Mouse (Mus musculus) forebrain, embryonic 10.5 days (tissue): ENCODE measurements around the gene Tpbgl. TPM values are rescaled to one million over a fixed set of nuclear protein-coding genes. Genes with fewer than 3 reads are reported as not detected.

Source experiments
- DNase-seq: peaks from one replicate; pipeline ENCODE4 v3.0.0-alpha.2; 2017; ENCODE audit warnings: low spot score; ENCODE audit errors: extremely low spot score
- H3K27ac ChIP-seq: fragments of 300-500 bp; sonication (generic); 2 replicates; pipeline ENCODE4 v1.5.1; 2016; ENCODE audit warnings: mild to moderate bottlenecking
- H3K27me3 ChIP-seq: fragments of 300-500 bp; sonication (generic); 2 replicates; pipeline ENCODE4 v1.6.1; 2016; ENCODE audit warnings: mild to moderate bottlenecking; ENCODE audit not compliant: poor library complexity, severe bottlenecking
- H3K36me3 ChIP-seq: fragments of 300-500 bp; sonication (generic); replicated peaks from 2 replicates; pipeline ENCODE4 v1.6.1; 2016; ENCODE audit warnings: mild to moderate bottlenecking, moderate library complexity
- H3K4me1 ChIP-seq: fragments of 300-500 bp; sonication (generic); 2 replicates; pipeline ENCODE4 v1.6.1; 2016
- H3K4me3 ChIP-seq: fragments of 300-500 bp; sonication (generic); 2 replicates; pipeline ENCODE4 v1.5.1; 2016; ENCODE audit warnings: mild to moderate bottlenecking, moderate library complexity
- H3K9me3 ChIP-seq: fragments of 300-500 bp; sonication (generic); 2 replicates; pipeline ENCODE4 v1.6.1; 2016; ENCODE audit warnings: mild to moderate bottlenecking, moderate library complexity
- WGBS: fragments of 180-500 bp; shearing (Covaris S2); methylation state at CpG from one replicate; pipeline ENCODE4 v1.1.7; 2016; 5-methylcytosine and 5-hydroxymethylcytosine counted together
- polyA plus RNA-seq: library from polyadenylated mRNA; unstranded; fragments of >200 nt; fragmentation: Nextera tagmentation; extraction: Ambion mirVana; gene quantifications from 2 replicates; pipeline ENCODE4 v1.2.1, GENCODE M21; 2016

Tpbgl gene
- polyA plus RNA-seq, 1 experiment from 2014 or later: 0.10 TPM

GRCm38 (mm10) chr7:99662311-99662710, 35.4 kb upstream of the Tpbgl start:
- 0 out of 2 replicates have a peak, but pooled peaks cover 5% of the 10 kb centered on the region for H3K27me3 ChIP-seq
- H3K36me3 ChIP-seq: no peaks in the 10 kb centered on the region
- 72% methylated on average over 2 of the region's 2 CpGs for WGBS
- no peaks in the 10 kb centered on the region for H3K9me3 ChIP-seq
- H3K4me1 ChIP-seq: peaks cover 15% of the 10 kb centered on the region
- no peak overlapping the region for H3K4me3 ChIP-seq
- no peak overlapping the region for H3K27ac ChIP-seq
- no peak for DNase-seq

- Histone ChIP-seq H3K4me1 (peaks cover 15% of the 10 kb centered on the region), H3K27ac (no peak overlapping the region), H3K27me3 (0 out of 2 replicates have a peak, but pooled peaks cover 5% of the 10 kb centered on the region), H3K36me3 (no peaks in the 10 kb centered on the region), H3K4me3 (no peak overlapping the region), H3K9me3 (no peaks in the 10 kb centered on the region)
- no peak for DNase-seq
- WGBS: 84% methylated on average over 14 of the region's 14 CpGs
Observed at GRCm38 (mm10) chr7:99661571-99662230, 34.8 kb upstream of the Tpbgl start.

- H3K27me3 ChIP-seq: 0 out of 2 replicates have a peak, but pooled peaks cover 5% of the 10 kb centered on the region
- no peak overlapping the region for H3K4me3 ChIP-seq
- WGBS: 91% methylated on average over 9 of the region's 9 CpGs
- no peak overlapping the region for H3K27ac ChIP-seq
- peaks cover 15% of the 10 kb centered on the region for H3K4me1 ChIP-seq
- H3K9me3 ChIP-seq: no peaks in the 10 kb centered on the region
- H3K36me3 ChIP-seq: no peaks in the 10 kb centered on the region
- DNase-seq: no peak
Observed at GRCm38 (mm10) chr7:99661071-99661470, 34.2 kb upstream of the Tpbgl start.

- no peaks in the 10 kb centered on the region for H3K36me3 ChIP-seq
- peaks cover 6% of the 10 kb centered on the region for H3K4me1 ChIP-seq
- no peak overlapping the region for H3K27ac ChIP-seq
- no peak overlapping the region for H3K4me3 ChIP-seq
- peak; percentile 80 for DNase-seq
- 51% methylated on average over 12 of the region's 12 CpGs for WGBS
- 0 out of 2 replicates have a peak, but pooled peaks cover 5% of the 10 kb centered on the region for H3K27me3 ChIP-seq
- no peaks in the 10 kb centered on the region for H3K9me3 ChIP-seq
Observed at GRCm38 (mm10) chr7:99659379-99660029, 32.6 kb upstream of the Tpbgl start.

GRCm38 (mm10) chr7:99654244-99654643, 27.3 kb upstream of the Tpbgl start:
- 0 out of 2 replicates have a peak, but pooled peaks cover 5% of the 10 kb centered on the region for H3K27me3 ChIP-seq
- 0 out of 2 replicates have a peak, but pooled peaks cover under 1% of the 10 kb centered on the region for H3K4me1 ChIP-seq

GRCm38 (mm10) chr7:99649585-99649984, 22.7 kb upstream of the Tpbgl start:
- no peak for DNase-seq
- H3K4me1 ChIP-seq: 0 out of 2 replicates have a peak, but pooled peaks cover 4% of the 10 kb centered on the region
- H3K36me3 ChIP-seq: no peaks in the 10 kb centered on the region
- H3K9me3 ChIP-seq: no peaks in the 10 kb centered on the region
- no peak overlapping the region for H3K27ac ChIP-seq
- WGBS: 71% methylated on average over 4 of the region's 4 CpGs
- no peak overlapping the region for H3K4me3 ChIP-seq
- H3K27me3 ChIP-seq: no peaks in the 10 kb centered on the region; the same call in 1 of the 2 replicates

More at GRCm38 (mm10) chr7:99654244-99654643, 27.3 kb upstream of the Tpbgl start:
- DNase-seq: no peak
- Histone ChIP-seq H3K4me3 (no peak overlapping the region), H3K9me3 (no peaks in the 10 kb centered on the region), H3K36me3 (no peaks in the 10 kb centered on the region), H3K27ac (no peak overlapping the region)
- WGBS: 87% methylated on average over 11 of the region's 11 CpGs

- no peak for DNase-seq
- Histone ChIP-seq H3K4me3 (no peak overlapping the region), H3K4me1 (0 out of 2 replicates have a peak, but pooled peaks cover 4% of the 10 kb centered on the region), H3K36me3 (no peaks in the 10 kb centered on the region), H3K27me3 (no peaks in the 10 kb centered on the region; the same call in 1 of the 2 replicates), H3K9me3 (no peaks in the 10 kb centered on the region), H3K27ac (no peak overlapping the region)
- 11% methylated on average over 6 of the region's 6 CpGs for WGBS
Observed at GRCm38 (mm10) chr7:99648623-99649022, 21.7 kb upstream of the Tpbgl start.

GRCm38 (mm10) chr7:99644701-99645100, 17.8 kb upstream of the Tpbgl start:
- H3K27me3 ChIP-seq: peaks cover 23% of the 10 kb centered on the region
- H3K36me3 ChIP-seq: no peaks in the 10 kb centered on the region
- 88% methylated on average over 7 of the region's 7 CpGs for WGBS
- no peak for DNase-seq
- no peaks in the 10 kb centered on the region for H3K9me3 ChIP-seq
- H3K27ac ChIP-seq: no peak overlapping the region
- no peak overlapping the region for H3K4me3 ChIP-seq
- H3K4me1 ChIP-seq: peaks cover 19% of the 10 kb centered on the region; the same call in 1 of the 2 replicates

- H3K27ac ChIP-seq: no peak overlapping the region
- H3K9me3 ChIP-seq: no peaks in the 10 kb centered on the region
- H3K36me3 ChIP-seq: no peaks in the 10 kb centered on the region
- peaks cover 19% of the 10 kb centered on the region; the same call in 1 of the 2 replicates for H3K4me1 ChIP-seq
- H3K27me3 ChIP-seq: peaks cover 26% of the 10 kb centered on the region
- no peak overlapping the region for H3K4me3 ChIP-seq
- 47% methylated on average over 3 of the region's 3 CpGs for WGBS
- DNase-seq: no peak
Observed at GRCm38 (mm10) chr7:99642078-99642477, 15.2 kb upstream of the Tpbgl start.

GRCm38 (mm10) chr7:99641245-99641644, 14.3 kb upstream of the Tpbgl start:
- peaks cover 34% of the 10 kb centered on the region for H3K27me3 ChIP-seq
- H3K4me1 ChIP-seq: peaks cover 19% of the 10 kb centered on the region; the same call in 1 of the 2 replicates
- no peak for DNase-seq
- no peaks in the 10 kb centered on the region for H3K36me3 ChIP-seq
- H3K27ac ChIP-seq: no peak overlapping the region
- no peaks in the 10 kb centered on the region for H3K9me3 ChIP-seq
- 40% methylated on average over 4 of the region's 4 CpGs for WGBS
- no peak overlapping the region for H3K4me3 ChIP-seq

GRCm38 (mm10) chr7:99633966-99634665, 7.2 kb upstream of the Tpbgl start:
- Histone ChIP-seq H3K27ac (no peak overlapping the region), H3K27me3 (peaks cover 67% of the 10 kb centered on the region), H3K4me3 (no peak overlapping the region), H3K9me3 (no peaks in the 10 kb centered on the region), H3K36me3 (no peaks in the 10 kb centered on the region), H3K4me1 (peaks cover 5% of the 10 kb centered on the region)
- no peak for DNase-seq
- 81% methylated on average over 8 of the region's 8 CpGs for WGBS

- no peak overlapping the region for H3K4me3 ChIP-seq
- WGBS: 15% methylated on average over 6 of the region's 6 CpGs
- no peaks in the 10 kb centered on the region for H3K36me3 ChIP-seq
- H3K9me3 ChIP-seq: no peaks in the 10 kb centered on the region
- H3K4me1 ChIP-seq: peaks cover 8% of the 10 kb centered on the region
- no peak for DNase-seq
- peaks cover 86% of the 10 kb centered on the region for H3K27me3 ChIP-seq
- H3K27ac ChIP-seq: no peak overlapping the region
Observed at GRCm38 (mm10) chr7:99632286-99632685, 5.4 kb upstream of the Tpbgl start.
